Mouse (Mus musculus) lung, adult 2 months (tissue): ENCODE results near the gene Map4k5.

Experiments used
- CTCF ChIP-seq: fragments of 200-500 bp; IDR thresholded peaks from 2 replicates; pipeline ENCODE4 v1.5.1; 2011; ENCODE audit warnings: mild to moderate bottlenecking, low read length, control low read depth; ENCODE audit not compliant: insufficient read depth
- POLR2A ChIP-seq: fragments of 200-500 bp; IDR thresholded peaks from 2 replicates; pipeline ENCODE4 v1.6.1; 2011; ENCODE audit warnings: low read depth, mild to moderate bottlenecking, control low read depth, low read length, borderline replicate concordance; ENCODE audit errors: extremely low read depth

GRCm38 (mm10) chr12:69867338-69867737 is 25.7 kb downstream of the Map4k5 start:
- TF ChIP-seq POLR2A, result no peak
- TF ChIP-seq CTCF, result no peak
